Mouse (Mus musculus) forebrain, embryonic 16.5 days (tissue): ENCODE measurements around the gene Hmgb1. TPM values are rescaled to one million over a fixed set of nuclear protein-coding genes. Genes with fewer than 3 reads are reported as not detected.

ENCODE experiments used
- ATAC-seq: fragments of 200-750 bp; cut with Nextera tagmentation; 2 replicates; pipeline ENCODE4 v1.8.0; 2017; ENCODE audit warnings: mild to moderate bottlenecking, moderate library complexity
- H3K27ac ChIP-seq: fragments of 300-500 bp; sonication (generic); 2 replicates; pipeline ENCODE4 v1.5.1; 2014; ENCODE audit warnings: low read length, control low read depth
- H3K27me3 ChIP-seq: fragments of 300-500 bp; sonication (generic); replicated peaks from 2 replicates; pipeline ENCODE4 v1.6.1; 2014; ENCODE audit warnings: low read length; ENCODE audit not compliant: control insufficient read depth, insufficient read depth
- H3K36me3 ChIP-seq: fragments of 300-500 bp; sonication (generic); 2 replicates; pipeline ENCODE4 v1.6.1; 2014; ENCODE audit not compliant: control insufficient read depth, insufficient read depth
- H3K4me1 ChIP-seq: fragments of 300-500 bp; sonication (generic); replicated peaks from 2 replicates; pipeline ENCODE4 v1.6.1; 2014; ENCODE audit warnings: low read length; ENCODE audit not compliant: control insufficient read depth, insufficient read depth
- H3K4me2 ChIP-seq: fragments of 300-500 bp; sonication (generic); 2 replicates; pipeline ENCODE4 v1.6.1; 2014; ENCODE audit warnings: mild to moderate bottlenecking, low read length, control low read depth
- H3K4me3 ChIP-seq: fragments of 300-500 bp; sonication (generic); replicated peaks from 2 replicates; pipeline ENCODE4 v1.5.1; 2014; ENCODE audit warnings: mild to moderate bottlenecking, low read length, control low read depth
- H3K9ac ChIP-seq: fragments of 300-500 bp; sonication (generic); replicated peaks from 2 replicates; pipeline ENCODE4 v1.6.1; 2014; ENCODE audit warnings: low read depth, low read length, control low read depth
- H3K9me3 ChIP-seq: fragments of 300-500 bp; sonication (generic); 2 replicates; pipeline ENCODE4 v1.6.1; 2016; ENCODE audit warnings: low read length; ENCODE audit not compliant: control insufficient read depth
- WGBS: fragments of 180-500 bp; shearing (Covaris S2); extraction: QIAGEN DNeasy Blood & Tissue Kit; methylation state at CpG from one replicate; pipeline ENCODE4 v1.1.7; 2014; 5-methylcytosine and 5-hydroxymethylcytosine counted together
- polyA plus RNA-seq: library from polyadenylated mRNA; unstranded; fragments of >200 nt; fragmentation: Nextera tagmentation; extraction: Ambion mirVana; gene quantifications from 2 replicates; pipeline ENCODE4 v1.2.1, GENCODE M21; 2015

Gene Hmgb1
- polyA plus RNA-seq, 1 experiment from 2014 or later, result 1,084 TPM

DNA sequence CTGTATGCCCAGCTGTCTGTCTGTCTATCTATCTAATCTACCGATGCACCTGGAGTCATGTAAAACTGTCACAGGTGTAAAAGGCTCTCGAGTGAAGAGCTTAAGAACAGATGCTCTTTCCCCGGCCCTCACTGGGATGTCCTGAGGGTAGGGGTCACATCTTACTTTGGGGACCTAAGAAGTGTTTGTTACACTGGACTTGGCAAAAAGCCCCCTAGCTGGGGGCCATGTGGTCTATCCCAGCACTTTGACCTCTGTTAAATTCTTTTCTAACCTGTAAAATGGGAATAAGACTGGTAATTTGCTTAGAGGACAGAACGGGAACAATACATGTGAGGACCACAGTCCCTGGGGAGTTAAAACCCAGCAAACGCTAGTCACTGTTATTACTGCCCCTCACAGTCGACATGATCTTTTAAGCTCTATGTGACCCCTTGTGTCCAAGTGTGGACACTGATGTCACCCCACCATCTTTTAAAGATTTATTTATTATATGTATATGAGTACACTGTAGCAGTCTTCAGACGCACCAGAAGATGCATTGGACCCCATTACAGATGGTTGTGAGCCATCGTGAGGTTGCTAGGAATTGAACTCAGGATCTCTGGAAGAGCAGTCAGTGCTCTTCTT, 80.1 kb downstream of the Hmgb1 start:
- H3K36me3 ChIP-seq, result no peaks in the 10 kb centered on the region
- H3K27me3 ChIP-seq, result no peaks in the 10 kb centered on the region
- H3K27ac ChIP-seq, result no peak overlapping the region
- no peak for ATAC-seq
- 0 out of 2 replicates have a peak, but pooled peaks cover 4% of the 10 kb centered on the region for H3K9me3 ChIP-seq
- H3K4me3 ChIP-seq, result no peak overlapping the region
- H3K4me1 ChIP-seq, result no peaks in the 10 kb centered on the region
- 88% methylated on average over 8 of the region's 8 CpGs for WGBS
- H3K4me2 ChIP-seq, result no peak overlapping the region
- no peak overlapping the region for H3K9ac ChIP-seq

DNA sequence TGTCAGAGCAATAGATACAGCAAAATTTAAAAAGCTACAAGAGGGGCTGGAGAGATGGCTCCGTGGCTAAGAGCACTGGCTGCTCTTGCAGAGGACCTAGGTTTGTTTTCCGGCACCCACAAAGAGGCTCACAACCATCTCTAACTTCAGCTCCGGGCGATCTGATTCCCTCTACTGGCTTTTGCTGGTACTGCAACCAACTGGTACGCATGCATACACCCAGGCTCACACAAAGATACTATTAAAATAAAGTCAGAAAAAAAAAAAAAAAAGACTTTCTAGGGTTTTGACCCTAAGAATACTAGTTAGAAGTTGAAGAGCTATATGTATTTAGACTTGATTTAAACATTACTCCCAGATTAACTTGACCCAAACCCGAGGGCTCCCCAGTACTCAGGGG, 82.4 kb downstream of the Hmgb1 start:
- WGBS, result 81% methylated on average over 6 of the region's 6 CpGs

GRCm38 (mm10) chr5:149100091-149100490, 84.2 kb downstream of the Hmgb1 start:
- no peak overlapping the region for H3K4me3 ChIP-seq
- H3K36me3 ChIP-seq, result no peaks in the 10 kb centered on the region
- 0 out of 2 replicates have a peak, but pooled peaks cover 4% of the 10 kb centered on the region for H3K9me3 ChIP-seq
- H3K27ac ChIP-seq, result no peak overlapping the region
- ATAC-seq, result no peak
- H3K9ac ChIP-seq, result no peak overlapping the region
- H3K4me2 ChIP-seq, result no peak overlapping the region
- no peaks in the 10 kb centered on the region for H3K27me3 ChIP-seq
- WGBS, result 79% methylated on average over 3 of the region's 3 CpGs
- H3K4me1 ChIP-seq, result no peaks in the 10 kb centered on the region

More for the DNA sequence above, 82.4 kb downstream of the Hmgb1 start:
- Histone ChIP-seq H3K4me1 (no peaks in the 10 kb centered on the region), H3K9me3 (0 out of 2 replicates have a peak, but pooled peaks cover 4% of the 10 kb centered on the region), H3K9ac (no peak overlapping the region), H3K27ac (no peak overlapping the region), H3K27me3 (no peaks in the 10 kb centered on the region), H3K4me3 (no peak overlapping the region), H3K36me3 (no peaks in the 10 kb centered on the region), H3K4me2 (no peak overlapping the region)
- ATAC-seq, result no peak

- Histone ChIP-seq H3K36me3 (no peaks in the 10 kb centered on the region), H3K4me2 (no peak overlapping the region), H3K27ac (no peak overlapping the region), H3K4me3 (no peak overlapping the region), H3K9ac (no peak overlapping the region), H3K4me1 (no peaks in the 10 kb centered on the region), H3K27me3 (no peaks in the 10 kb centered on the region), H3K9me3 (0 out of 2 replicates have a peak, but pooled peaks cover 4% of the 10 kb centered on the region)
- ATAC-seq, result no peak
- WGBS, result 78% methylated on average over 1 of the region's 1 CpGs
Observed at GRCm38 (mm10) chr5:149099009-149099408, 85.3 kb downstream of the Hmgb1 start.

DNA sequence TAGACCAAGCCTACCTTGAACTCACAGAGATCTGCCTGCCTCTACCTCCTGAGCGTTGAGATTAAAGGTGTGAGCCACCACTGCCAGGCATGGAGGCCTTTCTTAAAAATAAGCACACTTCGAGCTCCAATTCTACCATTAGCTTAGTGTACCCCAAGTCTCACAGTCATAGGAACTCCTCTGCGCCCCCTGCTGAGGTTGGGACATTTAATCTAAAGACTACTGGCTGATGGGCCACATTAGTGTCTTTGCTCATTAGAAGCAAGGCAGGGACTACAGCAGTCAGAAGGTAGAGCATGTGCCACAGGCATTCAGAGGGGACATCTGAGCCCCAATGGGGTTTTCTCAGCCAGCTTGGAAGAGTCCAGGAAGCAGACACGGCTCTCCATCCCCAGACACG, 86.4 kb downstream of the Hmgb1 start:
- 86% methylated on average over 5 of the region's 5 CpGs for WGBS
- no peak for ATAC-seq
- H3K27ac ChIP-seq, result no peak overlapping the region

GRCm38 (mm10) chr5:149096284-149096683, 88.0 kb downstream of the Hmgb1 start:
- H3K27me3 ChIP-seq, result no peaks in the 10 kb centered on the region
- no peak overlapping the region for H3K4me3 ChIP-seq
- no peaks in the 10 kb centered on the region for H3K36me3 ChIP-seq
- H3K9me3 ChIP-seq, result no peaks in the 10 kb centered on the region
- 82% methylated on average over 11 of the region's 11 CpGs for WGBS
- no peaks in the 10 kb centered on the region for H3K4me1 ChIP-seq
- H3K27ac ChIP-seq, result no peak overlapping the region
- H3K4me2 ChIP-seq, result no peak overlapping the region
- H3K9ac ChIP-seq, result no peak overlapping the region
- ATAC-seq, result no peak

More for the DNA sequence above, 86.4 kb downstream of the Hmgb1 start:
- Histone ChIP-seq H3K4me2 (no peak overlapping the region), H3K4me3 (no peak overlapping the region), H3K9ac (no peak overlapping the region), H3K27me3 (no peaks in the 10 kb centered on the region), H3K4me1 (no peaks in the 10 kb centered on the region), H3K9me3 (0 out of 2 replicates have a peak, but pooled peaks cover 4% of the 10 kb centered on the region), H3K36me3 (no peaks in the 10 kb centered on the region)

GRCm38 (mm10) chr5:149092926-149093325, 91.4 kb downstream of the Hmgb1 start:
- no peak overlapping the region for H3K4me2 ChIP-seq
- 90% methylated on average over 5 of the region's 5 CpGs for WGBS
- no peaks in the 10 kb centered on the region for H3K36me3 ChIP-seq
- H3K27ac ChIP-seq, result no peak overlapping the region
- no peak overlapping the region for H3K4me3 ChIP-seq
- H3K27me3 ChIP-seq, result no peaks in the 10 kb centered on the region
- H3K9me3 ChIP-seq, result no peaks in the 10 kb centered on the region
- H3K4me1 ChIP-seq, result no peaks in the 10 kb centered on the region
- H3K9ac ChIP-seq, result no peak overlapping the region
- no peak for ATAC-seq

DNA sequence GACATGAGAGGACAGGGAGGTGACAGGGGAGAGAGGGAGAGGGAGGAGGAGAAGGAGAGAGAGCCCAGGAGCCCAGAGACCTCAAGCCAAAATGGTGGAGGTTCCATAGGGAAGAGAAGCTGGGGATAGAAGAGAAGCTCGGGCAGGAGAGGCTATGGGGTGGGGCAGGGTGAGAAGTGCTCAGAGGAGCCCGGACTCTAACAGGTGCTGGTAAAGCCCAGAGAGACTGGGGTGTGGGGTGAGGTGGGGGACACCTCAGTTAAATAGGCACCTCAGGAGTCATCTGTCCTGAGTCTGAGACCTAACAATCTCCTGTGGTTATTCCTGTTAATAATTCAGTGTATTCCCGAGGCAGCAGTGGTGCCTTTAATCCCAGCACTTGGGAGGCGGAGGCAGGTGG, 91.8 kb downstream of the Hmgb1 start:
- Histone ChIP-seq H3K36me3 (no peaks in the 10 kb centered on the region), H3K27me3 (no peaks in the 10 kb centered on the region), H3K4me3 (no peak overlapping the region), H3K4me1 (no peaks in the 10 kb centered on the region), H3K4me2 (no peak overlapping the region), H3K9me3 (no peaks in the 10 kb centered on the region), H3K9ac (no peak overlapping the region), H3K27ac (no peak overlapping the region)
- ATAC-seq, result no peak
- 90% methylated on average over 4 of the region's 4 CpGs for WGBS

GRCm38 (mm10) chr5:149091256-149091655, 93.0 kb downstream of the Hmgb1 start:
- H3K27ac ChIP-seq, result no peak overlapping the region
- 83% methylated on average over 14 of the region's 14 CpGs for WGBS
- no peak overlapping the region for H3K4me3 ChIP-seq
- no peak overlapping the region for H3K4me2 ChIP-seq
- no peaks in the 10 kb centered on the region for H3K4me1 ChIP-seq
- H3K27me3 ChIP-seq, result no peaks in the 10 kb centered on the region
- no peak overlapping the region for H3K9ac ChIP-seq
- H3K36me3 ChIP-seq, result no peaks in the 10 kb centered on the region
- ATAC-seq, result no peak
- H3K9me3 ChIP-seq, result no peaks in the 10 kb centered on the region

GRCm38 (mm10) chr5:149089860-149090259, 94.4 kb downstream of the Hmgb1 start:
- no peak overlapping the region for H3K9ac ChIP-seq
- no peaks in the 10 kb centered on the region for H3K27me3 ChIP-seq
- H3K4me3 ChIP-seq, result no peak overlapping the region
- no peaks in the 10 kb centered on the region for H3K36me3 ChIP-seq
- H3K4me1 ChIP-seq, result no peaks in the 10 kb centered on the region
- no peak overlapping the region for H3K4me2 ChIP-seq
- H3K27ac ChIP-seq, result no peak overlapping the region
- WGBS, result 87% methylated on average over 2 of the region's 2 CpGs
- no peaks in the 10 kb centered on the region for H3K9me3 ChIP-seq
- no peak for ATAC-seq
